Mouse (Mus musculus) heart, adult 11 months (tissue): ENCODE measurements around the gene Tardbp.

ENCODE experiments used
- DNase-seq: peaks from one replicate; pipeline ENCODE4 v3.0.0; 2022

Tardbp gene

GRCm38 (mm10) chr4:148638302-148638701 is 11.5 kb upstream of the Tardbp start:
- no peak for DNase-seq

- no peak for DNase-seq
These were observed 8.5 kb upstream of the Tardbp start for GRCm38 (mm10) chr4:148635309-148635708.

- no peak for DNase-seq
These were observed 6.7 kb upstream of the Tardbp start for GRCm38 (mm10) chr4:148633395-148634061.

- DNase-seq = no peak
These were observed 5.3 kb upstream of the Tardbp start for GRCm38 (mm10) chr4:148632013-148632692.

- no peak for DNase-seq
These were observed 427 bp upstream of the Tardbp start for GRCm38 (mm10) chr4:148627246-148627645.

GRCm38 (mm10) chr4:148625756-148626622 is 830 bp downstream of the Tardbp start:
- DNase-seq = no peak

GRCm38 (mm10) chr4:148625010-148625409 is 1.8 kb downstream of the Tardbp start:
- no peak for DNase-seq

GRCm38 (mm10) chr4:148623609-148624008 is 3.2 kb downstream of the Tardbp start:
- no peak for DNase-seq

GRCm38 (mm10) chr4:148622485-148622884 is 4.3 kb downstream of the Tardbp start:
- no peak for DNase-seq

- DNase-seq = no peak
These were observed 6.1 kb downstream of the Tardbp start for GRCm38 (mm10) chr4:148620718-148621117.

GRCm38 (mm10) chr4:148619805-148620204 is 7.0 kb downstream of the Tardbp start:
- no peak for DNase-seq

- no peak for DNase-seq
These were observed 13.1 kb downstream of the Tardbp start for GRCm38 (mm10) chr4:148613738-148614137.

GRCm38 (mm10) chr4:148612557-148612956 is 14.3 kb downstream of the Tardbp start:
- DNase-seq = no peak

GRCm38 (mm10) chr4:148610631-148611364 is 16.0 kb downstream of the Tardbp start:
- DNase-seq = no peak

- no peak for DNase-seq
These were observed 17.0 kb downstream of the Tardbp start for GRCm38 (mm10) chr4:148609805-148610204.

- peak; percentile 84 for DNase-seq
These were observed 19.1 kb downstream of the Tardbp start for GRCm38 (mm10) chr4:148607758-148608157.

- DNase-seq = peak; percentile 93
These were observed 22.2 kb downstream of the Tardbp start for GRCm38 (mm10) chr4:148604541-148605165.

- peak; percentile 84 for DNase-seq
These were observed 22.7 kb downstream of the Tardbp start for GRCm38 (mm10) chr4:148604141-148604540.

- peak; percentile 84 for DNase-seq
These were observed 23.3 kb downstream of the Tardbp start for GRCm38 (mm10) chr4:148603376-148604139.

- peak; percentile 91 for DNase-seq
These were observed 24.3 kb downstream of the Tardbp start, which contains the start of gene Masp2 for GRCm38 (mm10) chr4:148602357-148603120. Masp2 (plus strand) TSS chr4:148602554.

- peak; percentile 34 for DNase-seq
These were observed 24.9 kb downstream of the Tardbp start for GRCm38 (mm10) chr4:148601871-148602270.
